Mouse (Mus musculus): ENCODE data around the gene Vmn1r41.

The Vmn1r41 gene

DNA sequence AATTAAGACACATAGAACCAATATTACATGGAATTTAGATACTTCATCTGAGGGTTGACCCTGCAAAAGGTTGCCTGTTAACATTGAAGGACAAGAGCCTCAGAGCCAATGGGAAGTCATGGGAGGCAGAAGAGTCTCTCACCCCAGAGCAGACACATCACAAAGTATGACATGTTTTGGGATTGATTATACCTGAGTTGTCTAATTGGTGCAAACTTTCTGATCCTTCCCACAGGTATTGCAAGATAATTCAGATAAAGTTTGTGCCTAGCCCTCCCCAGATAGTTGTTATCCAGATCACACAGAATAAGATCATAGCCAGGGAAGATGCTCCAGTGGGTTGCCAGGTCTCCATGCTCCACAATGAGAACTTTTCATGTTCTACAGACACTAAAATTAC, at the start of gene Vmn1r41:
Gene Vmn1r41 (plus strand): TSS at position 301 of the 400 bp plus-strand sequence.

DNA sequence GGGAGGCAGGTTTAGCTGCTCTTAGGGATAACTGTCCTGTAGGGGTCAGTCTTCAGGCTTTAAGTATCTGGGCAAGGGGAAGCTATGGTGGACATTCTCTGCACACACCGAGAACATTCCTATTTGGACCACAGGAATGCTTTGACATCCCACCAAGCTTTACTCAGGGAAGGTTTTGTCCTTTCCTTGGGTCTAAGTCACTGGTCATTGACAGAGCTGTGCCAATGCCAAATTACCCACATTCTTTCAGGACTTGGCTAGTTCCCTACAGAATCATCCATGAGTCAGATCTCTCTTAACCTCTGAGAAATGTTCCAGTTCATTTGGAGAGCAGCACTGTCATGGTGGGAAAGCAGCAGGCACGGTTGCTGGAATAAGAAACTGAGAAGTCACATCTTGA, 33.9 kb upstream of the Vmn1r41 start:
- 75% methylated on average over 2 of the region's 2 CpGs for WGBS

DNA sequence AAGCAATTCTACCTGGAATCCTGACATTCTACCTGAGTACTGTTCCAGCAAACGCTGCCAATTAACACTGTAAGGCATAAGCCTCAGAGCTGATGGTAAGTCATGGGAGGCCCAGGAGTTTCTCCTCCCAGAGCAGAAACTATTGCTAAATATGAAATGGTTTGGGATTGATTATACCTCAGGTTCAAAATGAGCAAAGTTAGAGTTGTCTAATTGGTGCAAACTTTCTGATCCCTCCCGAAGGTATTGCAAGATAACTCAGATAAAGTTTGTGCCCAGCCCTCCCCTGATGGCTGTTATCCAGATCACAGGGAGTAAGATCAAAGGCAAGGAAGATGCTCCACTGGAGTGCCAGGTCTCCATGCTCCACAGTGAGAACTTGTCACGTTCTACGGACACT, 33.3 kb upstream of the Vmn1r41 start, which contains the start of gene Vmn1r40:
Gene Vmn1r40 (plus strand): TSS at position 301 of the 400 bp plus-strand sequence.
- WGBS: 76% methylated on average over 4 of the region's 4 CpGs
